Mouse (Mus musculus): Measurements from ENCODE around the gene Atg16l2.

- TF ChIP-seq NANOG (IDR thresholded peaks at IDR 0.05; ENCODE audit: borderline replicate concordance, low read length) (no peak), CTCF (conservative IDR thresholded peaks at IDR 0.05; ENCODE audit: low read length) (no peak)
These were observed 14.5 kb upstream of the Atg16l2 start for GRCm38 (mm10) chr7:101316591-101317001.
